Mouse (Mus musculus) limb, embryonic 15.5 days (tissue): Measurements from ENCODE around the gene Atad5. TPM values are rescaled to one million over a fixed set of nuclear protein-coding genes. Genes with fewer than 3 reads are reported as not detected.

Source experiments
- ATAC-seq: fragments of 200-750 bp; cut with Nextera tagmentation; 2 replicates; pipeline ENCODE4 v1.8.0; 2017; ENCODE audit warnings: low read depth, moderate TSS enrichment; ENCODE audit not compliant: insufficient number of reproducible peaks, low FRiP score, low TSS enrichment
- H3K27ac ChIP-seq: fragments of 300-500 bp; sonication (generic); 2 replicates; pipeline ENCODE4 v1.5.1; 2015; ENCODE audit warnings: moderate library complexity, mild to moderate bottlenecking, inconsistent platforms
- H3K27me3 ChIP-seq: fragments of 300-500 bp; sonication (generic); 2 replicates; pipeline ENCODE4 v1.6.1; 2015; ENCODE audit warnings: inconsistent platforms
- H3K36me3 ChIP-seq: fragments of 300-500 bp; sonication (generic); 2 replicates; pipeline ENCODE4 v1.6.1; 2015; ENCODE audit warnings: inconsistent platforms
- H3K4me1 ChIP-seq: fragments of 300-500 bp; sonication (generic); 2 replicates; pipeline ENCODE4 v1.6.1; 2015; ENCODE audit warnings: inconsistent platforms
- H3K4me2 ChIP-seq: fragments of 300-500 bp; sonication (generic); 2 replicates; pipeline ENCODE4 v1.6.1; 2015; ENCODE audit warnings: mild to moderate bottlenecking, inconsistent platforms
- H3K4me3 ChIP-seq: fragments of 300-500 bp; sonication (generic); 2 replicates; pipeline ENCODE4 v1.5.1; 2015; ENCODE audit warnings: mild to moderate bottlenecking, inconsistent platforms
- H3K9ac ChIP-seq: fragments of 300-500 bp; sonication (generic); 2 replicates; pipeline ENCODE4 v1.6.1; 2015; ENCODE audit warnings: inconsistent platforms
- H3K9me3 ChIP-seq: fragments of 300-500 bp; sonication (generic); 2 replicates; pipeline ENCODE4 v1.6.1; 2016; ENCODE audit warnings: inconsistent platforms
- WGBS: fragments of 180-500 bp; shearing (Covaris S2); methylation state at CpG from one replicate; pipeline ENCODE4 v1.1.7; 2015; 5-methylcytosine and 5-hydroxymethylcytosine counted together
- polyA plus RNA-seq: library from polyadenylated mRNA; unstranded; fragments of >200 nt; fragmentation: Nextera tagmentation; extraction: Ambion mirVana; gene quantifications from 2 replicates; pipeline ENCODE4 v1.2.1, GENCODE M21; 2015

Gene Atad5
- polyA plus RNA-seq, 1 experiment from 2014 or later = 9.3 TPM

DNA sequence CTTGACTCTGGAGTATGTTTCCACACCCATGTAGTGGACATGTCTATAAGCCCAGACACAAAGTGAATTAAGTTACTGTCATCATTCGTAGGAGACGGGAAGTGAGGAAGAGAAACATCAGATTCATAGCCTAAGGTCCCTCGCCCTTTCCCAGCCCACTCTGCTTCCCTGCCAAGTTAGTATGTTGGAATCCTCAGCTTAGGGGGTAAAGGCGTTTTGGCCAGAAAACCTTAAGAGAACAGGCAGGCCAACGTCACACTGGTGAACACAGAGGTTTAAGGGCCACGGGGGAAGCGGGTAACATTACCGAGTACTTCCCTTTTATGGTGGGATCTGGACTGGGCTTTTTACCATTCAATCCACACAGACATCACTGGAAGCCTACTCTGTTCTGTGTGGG is 66.3 kb downstream of the Atad5 start:
- WGBS = 81% methylated on average over 8 of the region's 8 CpGs
- ATAC-seq = no peak
- peaks cover 11% of the 10 kb centered on the region for H3K4me1 ChIP-seq

DNA sequence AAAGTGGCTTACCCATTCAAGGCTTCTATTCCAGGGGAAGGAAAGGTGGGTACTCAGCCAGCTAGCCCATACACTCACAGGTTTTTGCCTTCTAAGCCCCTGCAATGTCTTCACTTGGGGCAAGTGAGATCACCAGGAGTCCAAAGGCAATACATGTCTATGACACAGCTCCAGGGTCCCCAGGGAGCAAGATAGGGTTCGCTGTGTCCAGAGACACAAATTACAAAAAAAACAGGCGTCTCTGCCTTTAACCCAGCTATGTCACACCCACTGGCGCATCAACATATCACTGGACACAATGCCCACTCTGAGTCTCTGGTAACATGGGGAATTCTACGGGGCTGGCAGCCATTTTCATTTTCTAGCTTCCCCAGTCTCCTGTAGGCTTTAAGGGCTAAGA is 66.8 kb downstream of the Atad5 start:
- Histone ChIP-seq H3K27me3 (peaks cover 43% of the 10 kb centered on the region), H3K4me3 (no peak overlapping the region), H3K36me3 (no peaks in the 10 kb centered on the region), H3K9ac (no peak overlapping the region), H3K27ac (no peak overlapping the region), H3K9me3 (no peaks in the 10 kb centered on the region), H3K4me2 (no peak overlapping the region), H3K4me1 (peaks cover 11% of the 10 kb centered on the region)
- no peak for ATAC-seq
- WGBS = 77% methylated on average over 4 of the region's 4 CpGs

More for the DNA sequence above, 66.3 kb downstream of the Atad5 start:
- no peak overlapping the region for H3K9ac ChIP-seq
- peaks cover 43% of the 10 kb centered on the region for H3K27me3 ChIP-seq
- no peaks in the 10 kb centered on the region for H3K9me3 ChIP-seq
- no peak overlapping the region for H3K4me3 ChIP-seq
- no peak overlapping the region for H3K4me2 ChIP-seq
- no peak overlapping the region for H3K27ac ChIP-seq
- H3K36me3 ChIP-seq = no peaks in the 10 kb centered on the region

DNA sequence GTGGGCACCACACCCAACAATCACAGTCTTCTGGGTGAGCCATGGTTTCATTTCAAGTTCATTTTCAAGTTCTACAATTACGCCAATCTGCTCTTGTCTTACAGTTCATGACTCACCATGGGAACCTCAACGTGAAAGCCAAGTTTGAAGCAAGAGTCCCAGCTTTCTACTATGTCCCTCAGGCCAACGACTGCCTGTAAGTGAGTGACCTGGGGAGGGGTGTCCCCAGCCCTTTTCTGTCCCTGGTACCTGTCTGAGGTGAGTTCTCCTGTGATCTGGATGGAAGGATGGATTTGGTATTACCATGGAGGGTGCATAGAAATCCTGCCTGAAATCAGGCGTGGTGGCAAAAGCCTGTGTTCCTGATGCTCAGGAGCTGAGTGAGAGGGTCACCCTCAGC is 67.6 kb downstream of the Atad5 start:
- Histone ChIP-seq H3K9me3 (no peaks in the 10 kb centered on the region), H3K4me3 (no peak overlapping the region), H3K4me1 (peaks cover 11% of the 10 kb centered on the region), H3K4me2 (no peak overlapping the region), H3K9ac (no peak overlapping the region), H3K27ac (no peak overlapping the region), H3K36me3 (no peaks in the 10 kb centered on the region), H3K27me3 (peaks cover 43% of the 10 kb centered on the region)
- no peak for ATAC-seq
- WGBS = 76% methylated on average over 4 of the region's 4 CpGs

DNA sequence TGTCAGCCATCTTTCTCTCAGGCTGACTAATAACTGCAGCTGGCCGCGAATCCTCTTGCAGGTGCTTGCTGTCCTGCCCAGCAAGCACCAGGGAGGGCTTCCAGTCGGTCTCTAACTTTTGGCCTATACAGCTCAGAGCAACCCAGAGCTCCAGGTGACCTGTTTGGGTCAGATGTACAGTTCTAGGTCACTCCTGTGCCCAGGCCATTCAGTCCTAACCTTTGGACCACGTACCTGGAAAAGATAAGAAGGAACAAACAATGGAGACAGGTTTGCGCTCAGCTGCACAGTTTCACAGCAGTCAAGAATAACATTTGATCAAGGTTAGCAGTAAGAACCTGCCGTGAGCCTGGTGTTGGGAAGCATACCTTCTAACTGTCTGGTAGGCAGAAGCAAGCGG is 69.8 kb downstream of the Atad5 start:
- Histone ChIP-seq H3K4me1 (peaks cover 6% of the 10 kb centered on the region), H3K9me3 (no peaks in the 10 kb centered on the region), H3K9ac (no peak overlapping the region), H3K36me3 (no peaks in the 10 kb centered on the region), H3K27me3 (peaks cover 23% of the 10 kb centered on the region), H3K4me3 (no peak overlapping the region), H3K27ac (no peak overlapping the region), H3K4me2 (no peak overlapping the region)
- ATAC-seq = no peak
- WGBS = 78% methylated on average over 7 of the region's 7 CpGs

- Histone ChIP-seq H3K27ac (no peak overlapping the region), H3K4me1 (no peaks in the 10 kb centered on the region), H3K9me3 (no peaks in the 10 kb centered on the region), H3K27me3 (peaks cover 3% of the 10 kb centered on the region; the same call in 1 of the 2 replicates), H3K9ac (no peak overlapping the region), H3K36me3 (no peaks in the 10 kb centered on the region), H3K4me2 (no peak overlapping the region), H3K4me3 (no peak overlapping the region)
- WGBS = 81% methylated on average over 4 of the region's 4 CpGs
- no peak for ATAC-seq
Observed at GRCm38 (mm10) chr11:80161041-80161440, 71.8 kb downstream of the Atad5 start.

DNA sequence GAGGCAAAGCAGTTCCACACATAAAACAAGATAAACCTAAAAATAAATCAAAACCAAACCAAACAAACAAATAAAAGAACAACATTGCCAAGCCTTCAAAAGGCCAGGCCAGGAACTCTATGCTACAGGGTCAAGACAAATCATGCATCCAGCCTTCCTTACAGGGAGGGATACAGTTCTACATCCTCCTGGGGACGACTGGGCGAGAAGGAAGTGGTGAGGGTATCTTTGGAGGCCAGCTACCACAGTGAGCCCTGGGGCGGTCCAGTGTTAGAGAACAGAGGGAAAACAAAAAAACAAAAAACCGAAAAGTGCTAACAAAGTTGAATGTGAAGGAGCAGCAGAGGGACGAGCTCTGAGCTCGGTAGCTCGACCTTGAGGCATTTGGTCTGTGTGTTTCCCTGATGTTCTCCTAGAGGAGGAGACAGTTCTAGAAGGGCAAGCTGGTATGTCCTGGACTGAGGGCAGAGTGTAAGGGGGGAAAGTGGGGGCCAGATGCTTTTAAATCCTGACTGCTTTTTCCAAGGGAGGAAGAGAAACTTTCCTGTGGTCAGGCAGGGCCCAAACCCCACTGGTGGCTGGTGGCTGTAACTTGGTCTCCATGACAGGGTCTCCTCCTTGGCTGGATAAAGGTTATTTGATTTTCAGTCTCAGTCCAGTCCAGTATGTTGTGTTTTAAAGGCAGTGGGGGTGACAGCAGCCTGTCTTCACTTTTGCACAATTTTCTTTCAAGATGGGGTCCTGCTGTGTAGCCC is 74.3 kb downstream of the Atad5 start:
- no peak for ATAC-seq
- no peak overlapping the region for H3K9ac ChIP-seq
- H3K4me2 ChIP-seq = no peak overlapping the region
- H3K27ac ChIP-seq = no peak overlapping the region
- no peaks in the 10 kb centered on the region for H3K27me3 ChIP-seq
- 68% methylated on average over 7 of the region's 7 CpGs for WGBS
- no peaks in the 10 kb centered on the region for H3K4me1 ChIP-seq
- H3K4me3 ChIP-seq = no peak overlapping the region
- no peaks in the 10 kb centered on the region for H3K36me3 ChIP-seq
- no peaks in the 10 kb centered on the region for H3K9me3 ChIP-seq

- Histone ChIP-seq H3K36me3 (no peaks in the 10 kb centered on the region), H3K9me3 (no peaks in the 10 kb centered on the region), H3K4me2 (no peak overlapping the region), H3K9ac (no peak overlapping the region), H3K4me3 (no peak overlapping the region), H3K27me3 (no peaks in the 10 kb centered on the region), H3K4me1 (no peaks in the 10 kb centered on the region), H3K27ac (no peak overlapping the region)
- ATAC-seq = no peak
- WGBS = 60% methylated on average over 2 of the region's 2 CpGs
Observed at GRCm38 (mm10) chr11:80164224-80164623, 75.0 kb downstream of the Atad5 start.

GRCm38 (mm10) chr11:80168121-80168520 is 78.9 kb downstream of the Atad5 start:
- WGBS = 87% methylated on average over 9 of the region's 9 CpGs
- H3K27me3 ChIP-seq = no peaks in the 10 kb centered on the region
- no peak overlapping the region for H3K4me3 ChIP-seq
- no peak overlapping the region for H3K27ac ChIP-seq
- no peak overlapping the region for H3K4me2 ChIP-seq
- no peak overlapping the region for H3K9ac ChIP-seq
- ATAC-seq = no peak
- H3K4me1 ChIP-seq = no peaks in the 10 kb centered on the region
- no peaks in the 10 kb centered on the region for H3K36me3 ChIP-seq
- H3K9me3 ChIP-seq = no peaks in the 10 kb centered on the region

DNA sequence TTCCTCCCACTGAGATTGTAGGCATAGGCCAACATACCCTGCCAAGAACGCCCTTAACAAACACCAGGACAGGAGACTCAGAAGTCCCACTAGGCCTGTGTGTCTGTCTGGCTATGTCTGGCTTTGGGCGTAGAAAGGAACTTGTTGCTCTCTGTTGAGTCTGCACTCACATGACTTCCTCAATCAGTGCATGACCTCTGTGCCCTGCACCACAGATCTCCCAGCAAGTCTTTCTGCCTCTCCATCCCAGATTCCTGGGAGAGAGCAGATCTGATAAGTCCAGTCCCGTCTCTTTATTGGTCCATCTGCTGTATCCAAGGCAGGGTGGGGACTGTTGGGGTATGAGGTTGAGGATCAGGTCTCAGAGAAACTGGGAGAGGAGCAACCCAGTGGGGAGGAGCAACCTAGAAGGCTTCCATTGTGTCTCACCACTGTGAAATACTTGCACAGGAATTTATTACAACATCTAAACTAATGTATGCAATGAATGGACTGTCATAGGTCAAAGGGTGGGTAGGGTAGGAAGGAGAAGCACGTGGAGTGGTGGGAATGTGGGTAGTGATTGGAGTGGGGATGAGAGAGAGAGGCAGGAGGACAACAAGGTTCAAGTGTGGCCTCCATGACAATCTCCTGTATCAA is 79.5 kb downstream of the Atad5 start:
- H3K4me2 ChIP-seq = no peak overlapping the region
- H3K9me3 ChIP-seq = no peaks in the 10 kb centered on the region
- 69% methylated on average over 4 of the region's 4 CpGs for WGBS
- H3K4me1 ChIP-seq = no peaks in the 10 kb centered on the region
- no peak for ATAC-seq
- H3K9ac ChIP-seq = no peak overlapping the region
- H3K27ac ChIP-seq = no peak overlapping the region
- no peak overlapping the region for H3K4me3 ChIP-seq
- no peaks in the 10 kb centered on the region for H3K27me3 ChIP-seq
- no peaks in the 10 kb centered on the region for H3K36me3 ChIP-seq

- WGBS = 84% methylated on average over 3 of the region's 3 CpGs
- Histone ChIP-seq H3K4me1 (no peaks in the 10 kb centered on the region), H3K27me3 (no peaks in the 10 kb centered on the region), H3K4me3 (no peak overlapping the region), H3K9ac (no peak overlapping the region), H3K27ac (no peak overlapping the region), H3K4me2 (no peak overlapping the region), H3K9me3 (no peaks in the 10 kb centered on the region), H3K36me3 (no peaks in the 10 kb centered on the region)
- no peak for ATAC-seq
Observed at GRCm38 (mm10) chr11:80169629-80170028, 80.4 kb downstream of the Atad5 start.

DNA sequence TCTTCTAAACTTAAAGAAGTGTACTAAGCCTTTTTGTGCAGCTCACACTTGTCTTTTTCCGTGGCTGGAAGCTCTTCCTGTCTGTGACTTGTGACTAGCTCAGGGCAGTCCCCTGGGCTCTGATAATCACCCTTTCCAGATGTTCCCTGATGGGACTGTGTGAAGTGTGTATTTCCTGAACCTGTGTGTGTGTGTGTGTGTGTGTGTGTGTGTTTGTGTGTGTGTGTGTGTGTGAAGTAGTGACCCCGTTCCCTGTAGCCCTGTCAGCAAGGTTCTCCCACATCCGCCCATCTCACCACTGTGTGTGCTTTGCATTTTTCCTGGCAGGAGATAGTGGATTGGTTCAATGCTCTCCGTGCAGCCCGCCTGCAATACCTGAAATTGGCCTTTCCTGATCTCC is 81.2 kb downstream of the Atad5 start:
- no peak overlapping the region for H3K27ac ChIP-seq
- H3K9ac ChIP-seq = no peak overlapping the region
- H3K9me3 ChIP-seq = no peaks in the 10 kb centered on the region
- ATAC-seq = no peak
- no peaks in the 10 kb centered on the region for H3K4me1 ChIP-seq
- no peak overlapping the region for H3K4me2 ChIP-seq
- no peaks in the 10 kb centered on the region for H3K36me3 ChIP-seq
- no peaks in the 10 kb centered on the region for H3K27me3 ChIP-seq
- H3K4me3 ChIP-seq = no peak overlapping the region
- 62% methylated on average over 5 of the region's 5 CpGs for WGBS

DNA sequence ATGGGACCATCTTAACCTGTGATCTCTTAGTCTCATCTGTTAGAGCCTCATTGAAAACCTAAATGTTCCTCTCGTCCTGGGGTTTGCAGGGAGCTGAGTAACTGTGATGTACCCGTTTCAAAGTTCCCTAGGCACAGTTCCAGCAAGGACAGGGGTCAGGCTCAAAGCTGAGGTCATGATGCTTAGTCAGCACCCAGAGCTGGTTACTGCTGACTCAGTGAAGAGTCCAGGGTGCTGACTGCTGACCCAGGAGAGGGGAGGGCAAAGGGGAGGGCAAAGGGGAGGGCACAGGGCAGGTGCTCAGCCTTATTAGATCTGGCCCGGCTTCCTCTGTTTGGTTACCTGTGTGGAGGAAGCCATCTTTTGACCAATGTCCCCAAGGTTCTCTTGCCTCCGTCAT is 82.7 kb downstream of the Atad5 start:
- no peaks in the 10 kb centered on the region for H3K9me3 ChIP-seq
- H3K27ac ChIP-seq = no peak overlapping the region
- no peak overlapping the region for H3K4me2 ChIP-seq
- 70% methylated on average over 4 of the region's 4 CpGs for whole genome bisulfite sequencing
- ATAC-seq = no peak
- no peaks in the 10 kb centered on the region for H3K36me3 ChIP-seq
- H3K4me1 ChIP-seq = no peaks in the 10 kb centered on the region
- no peaks in the 10 kb centered on the region for H3K27me3 ChIP-seq
- H3K4me3 ChIP-seq = no peak overlapping the region
- no peak overlapping the region for H3K9ac ChIP-seq
